In the genomic region with DNA sequence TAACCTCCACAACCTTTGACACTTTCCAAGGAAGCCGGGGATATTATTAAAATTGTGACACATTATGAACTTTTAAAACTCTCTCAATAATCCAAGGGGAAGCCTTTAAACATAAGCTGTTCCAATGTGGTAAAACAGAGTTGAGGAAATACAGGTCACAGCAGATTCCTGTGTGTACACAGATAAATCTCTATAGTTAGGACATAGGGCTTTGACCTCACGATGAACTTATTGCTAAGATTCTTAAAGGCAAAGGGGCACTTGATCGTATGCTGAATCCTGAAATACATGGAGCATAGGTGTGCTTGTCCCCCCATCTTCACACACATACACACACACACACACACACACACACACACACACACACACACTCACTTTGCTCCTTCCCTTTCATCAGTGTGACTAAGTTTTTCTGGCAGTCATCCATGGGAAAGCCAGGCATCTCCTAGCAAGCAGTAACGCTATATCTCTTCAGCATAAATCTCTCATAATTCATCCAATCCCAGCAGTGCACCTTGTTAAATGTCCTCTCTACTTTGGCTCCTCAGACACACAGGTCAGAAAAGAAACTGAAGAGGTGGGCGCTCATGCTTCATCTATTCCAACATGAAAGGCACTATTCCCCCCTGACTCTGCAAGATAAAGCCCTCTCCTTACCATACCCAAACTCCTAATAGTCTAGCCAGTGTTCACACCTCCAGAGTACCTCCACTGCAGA, we compare ENCODE assay signal across 17 mouse cellular contexts.
DNase-seq lines count a peak whose midpoint lies in the region; ATAC-seq and TF ChIP-seq lines count a peak whose summit lies in the region.
"Had no signal": no experiment of that assay in that cellular context is flagged by ENCODE, and none has a peak within 500 bp of the region (broad histone marks: within the 10 kb centered on the region; RNA-seq: fewer than 3 reads in every experiment).

No protein-coding gene starts in this region.

- no peak overlapping the region for H3K4me2 ChIP-seq in heart, embryonic 11.5 days
- H3K4me2 ChIP-seq in liver, postnatal 0 days (ENCODE audit: low read depth, low read length): no peak overlapping the region
- no peak overlapping the region for H3K4me2 ChIP-seq in hindbrain, embryonic 11.5 days (replicated peaks; ENCODE audit: low read depth, low read length)
- H3K4me2 ChIP-seq: hindbrain, embryonic 13.5 days; limb, embryonic 15.5 days; midbrain, embryonic 11.5 days had no signal

- no peak overlapping the region for H3K27ac ChIP-seq in heart, embryonic 11.5 days (ENCODE audit: low read depth, low read length)
- no peak overlapping the region for H3K27ac ChIP-seq in liver, postnatal 0 days (ENCODE audit: low read depth)
- H3K27ac ChIP-seq in hindbrain, embryonic 11.5 days (ENCODE audit: low read depth, low read length): no peak overlapping the region
- H3K27ac ChIP-seq: hindbrain, embryonic 13.5 days; limb, embryonic 15.5 days had no signal

- no peak for TF ChIP-seq EP300 in liver, postnatal 0 days (IDR thresholded peaks at IDR 0.05; ENCODE audit: low read depth)

- H3K27me3 ChIP-seq in heart, embryonic 11.5 days (ENCODE audit: control insufficient read depth, insufficient read depth, low read length): no peaks in the 10 kb centered on the region
- H3K27me3 ChIP-seq in liver, postnatal 0 days (ENCODE audit: insufficient read depth, low read length): no peaks in the 10 kb centered on the region
- no peaks in the 10 kb centered on the region for H3K27me3 ChIP-seq in hindbrain, embryonic 11.5 days (ENCODE audit: control insufficient read depth, insufficient read depth, low read length)
- H3K27me3 ChIP-seq: hindbrain, embryonic 13.5 days; limb, embryonic 15.5 days had no signal

- TF ChIP-seq CTCF in liver, postnatal 0 days (IDR thresholded peaks at IDR 0.05; ENCODE audit: low read depth): no peak

- no peaks in the 10 kb centered on the region for H3K36me3 ChIP-seq in heart, embryonic 11.5 days (ENCODE audit: control insufficient read depth, insufficient read depth, low read length)
- no peaks in the 10 kb centered on the region for H3K36me3 ChIP-seq in liver, postnatal 0 days (replicated peaks; ENCODE audit: insufficient read depth, low read length)
- H3K36me3 ChIP-seq in hindbrain, embryonic 11.5 days (ENCODE audit: control insufficient read depth, insufficient read depth, low read length): no peaks in the 10 kb centered on the region
- H3K36me3 ChIP-seq: hindbrain, embryonic 13.5 days; limb, embryonic 15.5 days had no signal

- DNase-seq in heart, adult 11 months: peak; percentile 59
- no peak for DNase-seq in liver, postnatal 0 days
- no peak for DNase-seq in liver
- peak; percentile 75 for DNase-seq in adrenal gland, adult 2 months
- DNase-seq in skeletal muscle tissue, adult 2 months (ENCODE audit: low read depth, low spot score): peak; percentile 28
- no peak for DNase-seq in hindbrain, embryonic 11.5 days (ENCODE audit: low spot score)
- DNase-seq in urinary bladder, adult 18-20 months (ENCODE audit: low spot score in 2 of 2): no peak
- DNase-seq: B cell, adult 2 months; cerebellum, adult 9-11 months; gastrocnemius, postnatal 36 days; kidney, adult 2 months; lung, postnatal 14 days; thymus, postnatal 36 days had no signal

- no peaks in the 10 kb centered on the region for H3K9me3 ChIP-seq in heart, embryonic 11.5 days (replicated peaks; ENCODE audit: control insufficient read depth, low read length)
- no peaks in the 10 kb centered on the region for H3K9me3 ChIP-seq in liver, postnatal 0 days (ENCODE audit: low read length)
- H3K9me3 ChIP-seq in hindbrain, embryonic 11.5 days (ENCODE audit: control insufficient read depth, low read length): no peaks in the 10 kb centered on the region
- H3K9me3 ChIP-seq: hindbrain, embryonic 13.5 days; limb, embryonic 15.5 days had no signal

- H3K4me1 ChIP-seq in heart, embryonic 11.5 days (ENCODE audit: control insufficient read depth, insufficient read depth, low read length): peaks cover 4% of the 10 kb centered on the region
- peaks cover 5% of the 10 kb centered on the region for H3K4me1 ChIP-seq in liver, postnatal 0 days (ENCODE audit: insufficient read depth)
- H3K4me1 ChIP-seq in hindbrain, embryonic 11.5 days (replicated peaks; ENCODE audit: control insufficient read depth, insufficient read depth, low read length): no peaks in the 10 kb centered on the region
- H3K4me1 ChIP-seq: limb, embryonic 15.5 days had no signal

- WGBS in heart, embryonic 11.5 days (ENCODE audit: insufficient replicate concordance): 65% methylated on average over 5 of the region's 5 CpGs
- 62% methylated on average over 5 of the region's 5 CpGs for WGBS in liver, postnatal 0 days (ENCODE audit: insufficient replicate concordance)
- 95% methylated on average over 5 of the region's 5 CpGs for WGBS in hindbrain, embryonic 11.5 days

- no peak overlapping the region for H3K9ac ChIP-seq in heart, embryonic 11.5 days (ENCODE audit: low read depth, low read length)
- no peak overlapping the region for H3K9ac ChIP-seq in liver, postnatal 0 days (replicated peaks)
- no peak overlapping the region for H3K9ac ChIP-seq in hindbrain, embryonic 11.5 days (ENCODE audit: low read depth, low read length)
- H3K9ac ChIP-seq: hindbrain, embryonic 13.5 days; limb, embryonic 15.5 days had no signal

- ATAC-seq in heart, embryonic 11.5 days (replicated peaks; ENCODE audit: insufficient number of reproducible peaks, low FRiP score, low TSS enrichment): no peak
- peak; percentile 51 for ATAC-seq in liver, postnatal 0 days
- ATAC-seq in hindbrain, embryonic 11.5 days (ENCODE audit: low FRiP score): no peak

- no peak overlapping the region for H3K4me3 ChIP-seq in heart, embryonic 11.5 days (ENCODE audit: low read depth, low read length)
- no peak overlapping the region for H3K4me3 ChIP-seq in liver, postnatal 0 days (ENCODE audit: low read depth, low read length)
- no peak overlapping the region for H3K4me3 ChIP-seq in hindbrain, embryonic 11.5 days (ENCODE audit: low read depth, low read length)
- H3K4me3 ChIP-seq: hindbrain, embryonic 13.5 days; limb, embryonic 15.5 days had no signal

Comparison
In these comparisons a context has a peak if more than half of its experiments do, and no peak if none do; other contexts are left out.
1. DNase-seq: peak in heart, adult 11 months (single experiment), adrenal gland, adult 2 months (single experiment) and skeletal muscle tissue, adult 2 months (single experiment); none in liver, postnatal 0 days (single experiment), liver (single experiment), hindbrain, embryonic 11.5 days (single experiment) and urinary bladder, adult 18-20 months (0 of 2).